Mouse (Mus musculus) olfactory bulb, adult 2 months (tissue): ENCODE data around the gene Strbp.

Source experiments
- CTCF ChIP-seq: fragments of 200-500 bp; IDR thresholded peaks from 2 replicates; pipeline ENCODE4 v1.5.1; 2012; ENCODE audit warnings: low read depth, mild to moderate bottlenecking, low read length, moderate library complexity; ENCODE audit not compliant: insufficient read depth
- POLR2A ChIP-seq: fragments of 200-500 bp; IDR thresholded peaks from 2 replicates; pipeline ENCODE4 v1.6.1; 2012; ENCODE audit warnings: mild to moderate bottlenecking, low read depth, low read length, moderate library complexity; ENCODE audit not compliant: insufficient read depth

GRCm38 (mm10) chr2:37527587-37527986 is 176.1 kb downstream of the Strbp start:
- no peak for TF ChIP-seq POLR2A
- TF ChIP-seq CTCF: no peak
